Mouse (Mus musculus): ENCODE measurements around the gene Cnnm3.
A peak's percentile ranks its signal among the peaks of the same experiment; 100 is the strongest.

Gene Cnnm3

GRCm38 (mm10) chr1:36501261-36501660 lies 10.4 kb upstream of the Cnnm3 start:
- peak; percentile 73 to 82 for DNase-seq

GRCm38 (mm10) chr1:36508238-36508637 lies 3.4 kb upstream of the Cnnm3 start:
- no peak for DNase-seq

GRCm38 (mm10) chr1:36512089-36512965 lies 660 bp downstream of the Cnnm3 start:
- DNase-seq, result peak; percentile 66 to 72

- DNase-seq, result no peak
Observed at GRCm38 (mm10) chr1:36512966-36513280, 1.3 kb downstream of the Cnnm3 start.

- no peak for DNase-seq
Observed at GRCm38 (mm10) chr1:36513310-36513709, 1.6 kb downstream of the Cnnm3 start.

GRCm38 (mm10) chr1:36513718-36514117 lies 2.1 kb downstream of the Cnnm3 start:
- no peak for DNase-seq

GRCm38 (mm10) chr1:36518259-36518658 lies 6.6 kb downstream of the Cnnm3 start:
- no peak for DNase-seq

- no peak for DNase-seq
Observed at GRCm38 (mm10) chr1:36519626-36520025, 8.0 kb downstream of the Cnnm3 start.

- no peak for DNase-seq
Observed at GRCm38 (mm10) chr1:36522210-36522609, 10.5 kb downstream of the Cnnm3 start.

- DNase-seq, result no peak
Observed at GRCm38 (mm10) chr1:36523332-36524013, 11.8 kb downstream of the Cnnm3 start.

GRCm38 (mm10) chr1:36524058-36524457 lies 12.4 kb downstream of the Cnnm3 start:
- DNase-seq, result no peak

- DNase-seq, result no peak
Observed at GRCm38 (mm10) chr1:36525774-36526173, 14.1 kb downstream of the Cnnm3 start.

GRCm38 (mm10) chr1:36526903-36527302 lies 15.2 kb downstream of the Cnnm3 start:
- no peak for DNase-seq

GRCm38 (mm10) chr1:36528351-36528750 lies 16.7 kb downstream of the Cnnm3 start:
- no peak for DNase-seq

GRCm38 (mm10) chr1:36529274-36529673 lies 17.6 kb downstream of the Cnnm3 start:
- no peak for DNase-seq

GRCm38 (mm10) chr1:36529875-36530274 lies 18.2 kb downstream of the Cnnm3 start:
- no peak for DNase-seq

- DNase-seq, result no peak
Observed at GRCm38 (mm10) chr1:36530485-36530884, 18.8 kb downstream of the Cnnm3 start.

- DNase-seq, result no peak
Observed at GRCm38 (mm10) chr1:36530962-36531361, 19.3 kb downstream of the Cnnm3 start.

- DNase-seq, result no peak
Observed at GRCm38 (mm10) chr1:36531461-36531860, 19.8 kb downstream of the Cnnm3 start.

GRCm38 (mm10) chr1:36533546-36533945 lies 21.9 kb downstream of the Cnnm3 start:
- no peak for DNase-seq

GRCm38 (mm10) chr1:36534595-36535058 lies 23.0 kb downstream of the Cnnm3 start:
- no peak for DNase-seq

- no peak for DNase-seq
Observed at GRCm38 (mm10) chr1:36535477-36536396, 24.1 kb downstream of the Cnnm3 start.

GRCm38 (mm10) chr1:36536397-36536728 lies 24.7 kb downstream of the Cnnm3 start:
- DNase-seq, result no peak

Data from thymus, postnatal 36 days (tissue).